Mouse (Mus musculus): ENCODE results near the gene Fam198a.

The Fam198a gene

GRCm38 (mm10) chr9:121926634-121927405 is 24.0 kb upstream of the Fam198a start:
- no peak for DNase-seq (ENCODE audit: low spot score in 2 of 2)

- no peak for DNase-seq (ENCODE audit: low spot score in 2 of 2)
These were observed 23.1 kb upstream of the Fam198a start for GRCm38 (mm10) chr9:121927721-121928120.

GRCm38 (mm10) chr9:121928498-121928897 is 22.3 kb upstream of the Fam198a start:
- DNase-seq (ENCODE audit: low spot score in 2 of 2), result peak; percentile 78 to 81

- DNase-seq (ENCODE audit: low spot score in 2 of 2), result no peak
These were observed 15.9 kb upstream of the Fam198a start for GRCm38 (mm10) chr9:121934856-121935255.

GRCm38 (mm10) chr9:121936952-121937351 is 13.8 kb upstream of the Fam198a start:
- no peak for DNase-seq (ENCODE audit: low spot score in 2 of 2)

GRCm38 (mm10) chr9:121937451-121937864 is 13.3 kb upstream of the Fam198a start:
- DNase-seq (ENCODE audit: low spot score in 2 of 2), result no peak

GRCm38 (mm10) chr9:121937944-121938355 is 12.8 kb upstream of the Fam198a start:
- no peak for DNase-seq (ENCODE audit: low spot score in 2 of 2)

GRCm38 (mm10) chr9:121943005-121943404 is 7.8 kb upstream of the Fam198a start:
- no peak for DNase-seq (ENCODE audit: low spot score in 2 of 2)

- DNase-seq (ENCODE audit: low spot score in 2 of 2), result no peak
These were observed 7.2 kb upstream of the Fam198a start for GRCm38 (mm10) chr9:121943628-121944027.

GRCm38 (mm10) chr9:121947784-121948183 is 3.0 kb upstream of the Fam198a start:
- peak; percentile 84 for DNase-seq (ENCODE audit: low spot score in 2 of 2)

GRCm38 (mm10) chr9:121948431-121948830 is 2.4 kb upstream of the Fam198a start:
- peak in 1 of 2 experiments; percentile 27 for DNase-seq (ENCODE audit: low spot score in 2 of 2)

- DNase-seq (ENCODE audit: low spot score in 2 of 2), result no peak
These were observed 281 bp downstream of the Fam198a start for GRCm38 (mm10) chr9:121951114-121951423.

GRCm38 (mm10) chr9:121952596-121952995 is 1.8 kb downstream of the Fam198a start:
- no peak for DNase-seq (ENCODE audit: low spot score in 2 of 2)

GRCm38 (mm10) chr9:121959966-121960635 is 9.3 kb downstream of the Fam198a start:
- DNase-seq (ENCODE audit: low spot score in 2 of 2), result no peak

- no peak for DNase-seq (ENCODE audit: low spot score in 2 of 2)
These were observed 14.2 kb downstream of the Fam198a start for GRCm38 (mm10) chr9:121964941-121965340.

GRCm38 (mm10) chr9:121968258-121968657 is 17.5 kb downstream of the Fam198a start:
- DNase-seq (ENCODE audit: low spot score in 2 of 2), result no peak

GRCm38 (mm10) chr9:121969841-121970381 is 19.1 kb downstream of the Fam198a start:
- no peak for DNase-seq (ENCODE audit: low spot score in 2 of 2)

- DNase-seq (ENCODE audit: low spot score in 2 of 2), result no peak
These were observed 22.4 kb downstream of the Fam198a start for GRCm38 (mm10) chr9:121973207-121973606.

GRCm38 (mm10) chr9:121974141-121974986 is 23.6 kb downstream of the Fam198a start:
- no peak for DNase-seq (ENCODE audit: low spot score in 2 of 2)

- no peak for DNase-seq (ENCODE audit: low spot score in 2 of 2)
These were observed 24.5 kb downstream of the Fam198a start for GRCm38 (mm10) chr9:121975321-121975720.

- no peak for DNase-seq (ENCODE audit: low spot score in 2 of 2)
These were observed 30.3 kb downstream of the Fam198a start for GRCm38 (mm10) chr9:121981046-121981445.

GRCm38 (mm10) chr9:121981466-121982105 is 30.8 kb downstream of the Fam198a start:
- DNase-seq (ENCODE audit: low spot score in 2 of 2), result no peak

Data from right cerebral cortex, adult 2 months (tissue).